26 mouse cellular contexts compared by ENCODE assay signal in the genomic region with DNA sequence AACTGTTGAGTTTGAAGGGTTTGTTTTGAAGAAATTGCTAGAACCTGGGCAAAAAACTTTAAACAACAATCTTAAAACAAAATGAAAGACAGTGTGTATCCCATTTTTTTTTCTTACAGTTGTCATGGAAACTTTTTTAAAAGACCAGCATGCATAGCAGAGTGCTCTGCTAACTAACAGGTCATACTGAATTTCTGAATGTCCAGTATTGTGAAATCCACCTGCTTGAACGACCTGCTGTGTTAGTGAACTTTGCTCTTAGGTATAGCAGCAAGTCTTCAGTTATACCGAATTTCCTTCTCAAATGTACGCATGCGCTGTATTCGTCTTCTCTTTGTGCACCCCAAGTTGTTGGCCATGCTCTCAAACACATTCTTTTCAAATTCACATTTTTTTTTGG.
"Had no signal": no experiment of that assay in that cellular context is flagged by ENCODE, and none has a peak within 500 bp of the region (broad histone marks: within the 10 kb centered on the region; RNA-seq: fewer than 3 reads in every experiment).

No protein-coding gene starts in this region.

- H3K9me3 ChIP-seq: heart, embryonic 13.5 days; heart, embryonic 15.5 days; hindbrain, embryonic 13.5 days; hindbrain, embryonic 15.5 days; kidney, embryonic 15.5 days; limb, embryonic 10.5 days; limb, embryonic 12.5 days had no signal

- H3K36me3 ChIP-seq: heart, embryonic 13.5 days; heart, embryonic 15.5 days; hindbrain, embryonic 13.5 days; hindbrain, embryonic 15.5 days; kidney, embryonic 15.5 days; limb, embryonic 10.5 days; limb, embryonic 12.5 days had no signal

- H3K4me3 ChIP-seq: gastrocnemius, adult 2 months; heart, adult 2 months; heart, embryonic 13.5 days; heart, embryonic 15.5 days; hindbrain, embryonic 13.5 days; hindbrain, embryonic 15.5 days; kidney, embryonic 15.5 days; layer of hippocampus, adult 2 months; left cerebral cortex, adult 2 months; limb, embryonic 10.5 days; limb, embryonic 12.5 days had no signal

- H3K9ac ChIP-seq: forebrain, postnatal 0 days; heart, embryonic 13.5 days; heart, embryonic 15.5 days; hindbrain, embryonic 13.5 days; hindbrain, embryonic 15.5 days; kidney, embryonic 15.5 days; limb, embryonic 12.5 days had no signal

- H3K27me3 ChIP-seq: heart, embryonic 13.5 days; heart, embryonic 15.5 days; hindbrain, embryonic 13.5 days; hindbrain, embryonic 15.5 days; kidney, embryonic 15.5 days; limb, embryonic 12.5 days had no signal

- ATAC-seq: forebrain, postnatal 0 days; hindbrain, postnatal 0 days had no signal

- H3K4me1 ChIP-seq: heart, embryonic 13.5 days; heart, embryonic 15.5 days; hindbrain, embryonic 13.5 days; hindbrain, embryonic 15.5 days; kidney, embryonic 15.5 days; limb, embryonic 10.5 days had no signal

- DNase-seq: forebrain, postnatal 0 days; gastrocnemius, adult 2 months; gastrocnemius, postnatal 10 days; gastrocnemius, postnatal 36 days; heart, adult 11 months; heart, adult 2 months; heart, postnatal 14 days; heart, postnatal 36 days; kidney, adult 18-20 months; kidney, adult 9 months; kidney, postnatal 25 days; kidney, postnatal 4 days; liver had no signal

- H3K27ac ChIP-seq: gastrocnemius, adult 2 months; heart, adult 2 months; heart, embryonic 13.5 days; heart, embryonic 15.5 days; hindbrain, embryonic 13.5 days; hindbrain, embryonic 15.5 days; hindbrain, postnatal 0 days; kidney, embryonic 15.5 days; kidney, postnatal 0 days; layer of hippocampus, adult 2 months; left cerebral cortex, adult 2 months; limb, embryonic 10.5 days; limb, embryonic 12.5 days had no signal

- H3K4me2 ChIP-seq: heart, embryonic 11.5 days; heart, embryonic 13.5 days; heart, embryonic 15.5 days; hindbrain, embryonic 13.5 days; hindbrain, embryonic 15.5 days; kidney, embryonic 15.5 days; limb, embryonic 12.5 days; liver, embryonic 11.5 days had no signal
